Mouse (Mus musculus): ENCODE results near the gene Gm49396.

DNA sequence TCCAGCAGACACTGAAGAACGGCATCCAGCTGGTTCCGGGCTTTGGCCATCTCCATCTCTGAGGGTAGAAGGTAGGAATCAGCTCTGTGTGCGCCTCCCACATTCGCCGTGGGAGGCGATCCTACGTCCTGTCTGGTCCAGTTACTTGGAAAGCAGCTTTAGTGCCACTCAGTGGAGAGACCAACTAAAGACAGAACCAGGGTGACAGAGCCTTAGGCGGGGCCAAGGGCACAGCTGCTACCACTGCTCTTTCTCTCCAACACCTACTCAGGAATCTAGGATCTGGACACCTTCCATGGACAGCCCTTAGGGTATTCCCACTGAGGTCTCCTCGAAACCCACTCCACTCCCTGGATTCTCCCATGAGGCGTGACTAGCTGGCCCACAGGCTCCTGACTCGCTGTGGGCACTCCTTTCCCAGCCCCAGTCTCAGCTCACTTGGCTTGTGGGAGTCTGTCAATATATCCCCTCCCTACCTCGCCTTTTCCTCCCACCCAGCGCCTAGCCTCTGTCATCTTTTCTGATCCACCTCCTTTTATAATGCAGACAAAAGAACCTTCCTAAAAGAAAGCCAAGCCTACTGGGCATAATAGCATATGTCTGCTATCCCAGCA, 5.1 kb upstream of the Gm49396 start:
- TF ChIP-seq POLR2A (IDR thresholded peaks at IDR 0.05; ENCODE audit: borderline replicate concordance, low read depth, low read length) (no peak), CTCF (IDR thresholded peaks at IDR 0.05; ENCODE audit: low read depth, low read length) (no peak)
